In the genomic region with DNA sequence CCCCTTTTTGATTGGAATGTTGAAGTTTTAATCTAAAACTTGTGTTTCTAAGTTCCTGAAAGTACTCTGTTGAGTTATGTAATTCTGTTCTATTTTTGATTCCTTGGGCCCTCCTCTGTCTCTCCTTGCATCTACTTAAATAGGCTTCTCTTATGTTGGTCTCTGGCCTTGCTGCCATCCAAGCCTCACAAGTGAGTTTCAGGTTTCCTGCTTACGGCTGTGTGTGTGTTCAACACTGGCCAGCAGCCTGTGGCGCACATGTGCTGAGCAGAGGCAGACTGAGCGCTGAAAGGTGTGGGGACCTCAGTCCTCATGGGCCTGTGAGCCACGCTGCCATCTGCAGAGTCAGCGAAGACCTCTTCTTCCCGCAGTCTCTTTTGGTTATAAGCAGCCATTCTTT, we compare ENCODE assay signal across 22 mouse cellular contexts. TPM values are rescaled to one million over a fixed set of nuclear protein-coding genes. Genes with fewer than 3 reads are reported as not detected.
DNase-seq lines count a peak whose midpoint lies in the region; ATAC-seq and TF ChIP-seq lines count a peak whose summit lies in the region.
"Had no signal": no experiment of that assay in that cellular context is flagged by ENCODE, and none has a peak within 500 bp of the region (broad histone marks: within the 10 kb centered on the region; RNA-seq: fewer than 3 reads in every experiment).

No protein-coding gene starts in this region.

- no peaks in the 10 kb centered on the region for H3K4me1 ChIP-seq in hindbrain, embryonic 10.5 days (replicated peaks)
- H3K4me1 ChIP-seq in hindbrain, postnatal 0 days (ENCODE audit: insufficient read depth, low read length), result no peaks in the 10 kb centered on the region
- no peaks in the 10 kb centered on the region for H3K4me1 ChIP-seq in embryonic facial prominence, embryonic 11.5 days (ENCODE audit: control insufficient read depth, insufficient read depth, low read length)
- no peaks in the 10 kb centered on the region for H3K4me1 ChIP-seq in liver, postnatal 0 days (ENCODE audit: insufficient read depth)
- H3K4me1 ChIP-seq: forebrain, embryonic 10.5 days; hindbrain, embryonic 15.5 days; midbrain, embryonic 10.5 days had no signal

- peaks cover 19% of the 10 kb centered on the region for H3K36me3 ChIP-seq in hindbrain, embryonic 10.5 days
- no peaks in the 10 kb centered on the region for H3K36me3 ChIP-seq in hindbrain, postnatal 0 days (ENCODE audit: insufficient read depth, low read length)
- no peaks in the 10 kb centered on the region for H3K36me3 ChIP-seq in embryonic facial prominence, embryonic 11.5 days (replicated peaks; ENCODE audit: control insufficient read depth, insufficient read depth, low read depth, low read length)
- 0 out of 2 replicates have a peak, but pooled peaks cover 7% of the 10 kb centered on the region for H3K36me3 ChIP-seq in liver, postnatal 0 days (replicated peaks; ENCODE audit: insufficient read depth, low read length)

- H3K9ac ChIP-seq in hindbrain, postnatal 0 days (replicated peaks; ENCODE audit: low read length), result no peak overlapping the region
- no peak overlapping the region for H3K9ac ChIP-seq in embryonic facial prominence, embryonic 11.5 days (replicated peaks; ENCODE audit: low read length)
- no peak overlapping the region for H3K9ac ChIP-seq in liver, postnatal 0 days (replicated peaks)
- H3K9ac ChIP-seq: hindbrain, embryonic 15.5 days had no signal

- 0 out of 2 replicates have a peak, but pooled peaks cover 2% of the 10 kb centered on the region for H3K9me3 ChIP-seq in hindbrain, embryonic 10.5 days
- no peaks in the 10 kb centered on the region for H3K9me3 ChIP-seq in hindbrain, postnatal 0 days (ENCODE audit: low read length)
- H3K9me3 ChIP-seq in embryonic facial prominence, embryonic 11.5 days (replicated peaks; ENCODE audit: control insufficient read depth, low read length), result no peaks in the 10 kb centered on the region
- H3K9me3 ChIP-seq in liver, postnatal 0 days (ENCODE audit: low read length), result no peaks in the 10 kb centered on the region
- H3K9me3 ChIP-seq: forebrain, embryonic 10.5 days; G1E; hindbrain, embryonic 15.5 days had no signal

- no peak for TF ChIP-seq EP300 in liver, postnatal 0 days (IDR thresholded peaks at IDR 0.05; ENCODE audit: low read depth)

- H3K27ac ChIP-seq in hindbrain, embryonic 10.5 days, result no peak overlapping the region
- no peak overlapping the region for H3K27ac ChIP-seq in hindbrain, postnatal 0 days
- H3K27ac ChIP-seq in embryonic facial prominence, embryonic 11.5 days (replicated peaks; ENCODE audit: low read depth, low read length), result no peak overlapping the region
- H3K27ac ChIP-seq in liver, postnatal 0 days (ENCODE audit: low read depth), result no peak overlapping the region
- H3K27ac ChIP-seq: forebrain, embryonic 10.5 days; hindbrain, embryonic 15.5 days; midbrain, embryonic 10.5 days had no signal

- no peak for ATAC-seq in hindbrain, postnatal 0 days
- ATAC-seq in embryonic facial prominence, embryonic 11.5 days (replicated peaks; ENCODE audit: insufficient number of reproducible peaks, low FRiP score, low TSS enrichment, low read depth), result no peak
- ATAC-seq in liver, postnatal 0 days, result no peak
- ATAC-seq: CD4-positive, CD25-positive, alpha-beta regulatory T cell, adult 4 months; intestine, postnatal 0 days had no signal

- H3K27me3 ChIP-seq in hindbrain, embryonic 10.5 days (ENCODE audit: insufficient read depth, poor library complexity, severe bottlenecking), result no peaks in the 10 kb centered on the region
- H3K27me3 ChIP-seq in hindbrain, postnatal 0 days (ENCODE audit: insufficient read depth, low read length), result no peaks in the 10 kb centered on the region
- H3K27me3 ChIP-seq in embryonic facial prominence, embryonic 11.5 days (ENCODE audit: control insufficient read depth, insufficient read depth, low read length), result no peaks in the 10 kb centered on the region
- no peaks in the 10 kb centered on the region for H3K27me3 ChIP-seq in liver, postnatal 0 days (ENCODE audit: insufficient read depth, low read length)
- H3K27me3 ChIP-seq: hindbrain, embryonic 15.5 days had no signal

- 81% methylated on average over 6 of the region's 6 CpGs for WGBS in hindbrain, embryonic 10.5 days
- 92% methylated on average over 6 of the region's 6 CpGs for WGBS in hindbrain, postnatal 0 days
- WGBS in embryonic facial prominence, embryonic 11.5 days, result 75% methylated on average over 6 of the region's 6 CpGs
- WGBS in liver, postnatal 0 days (ENCODE audit: insufficient replicate concordance), result 85% methylated on average over 6 of the region's 6 CpGs

- no peak overlapping the region for H3K4me2 ChIP-seq in hindbrain, postnatal 0 days (ENCODE audit: low read depth, low read length)
- no peak overlapping the region for H3K4me2 ChIP-seq in embryonic facial prominence, embryonic 11.5 days (ENCODE audit: low read depth, low read length)
- no peak overlapping the region for H3K4me2 ChIP-seq in liver, postnatal 0 days (ENCODE audit: low read depth, low read length)
- H3K4me2 ChIP-seq: hindbrain, embryonic 15.5 days had no signal

- DNase-seq in hindbrain, embryonic 10.5 days (ENCODE audit: low spot score), result peak; percentile 11
- no peak for DNase-seq in hindbrain, postnatal 0 days (ENCODE audit: low spot score)
- DNase-seq in embryonic facial prominence, embryonic 11.5 days (ENCODE audit: low spot score), result peak; percentile 19
- DNase-seq in forelimb bud, embryonic 11.5 days (ENCODE audit: low read depth, low spot score), result peak; percentile 8
- peak; percentile 93 for DNase-seq in skeletal muscle tissue, adult 2 months (ENCODE audit: low read depth, low spot score)
- DNase-seq in neural tube, embryonic 10.5 days (ENCODE audit: extremely low spot score, low spot score), result no peak
- DNase-seq in liver, postnatal 0 days, result no peak
- DNase-seq: cerebellum, adult 11 months; kidney, postnatal 10 days; liver; lung, adult 2 months; lung, postnatal 36 days; right cerebral cortex, postnatal 14 days had no signal

- H3K4me3 ChIP-seq in hindbrain, embryonic 10.5 days, result no peak overlapping the region
- no peak overlapping the region for H3K4me3 ChIP-seq in hindbrain, postnatal 0 days (ENCODE audit: low read length)
- H3K4me3 ChIP-seq in embryonic facial prominence, embryonic 11.5 days (ENCODE audit: low read depth, low read length), result no peak overlapping the region
- no peak overlapping the region for H3K4me3 ChIP-seq in liver, postnatal 0 days (ENCODE audit: low read depth, low read length)
- H3K4me3 ChIP-seq: forebrain, embryonic 10.5 days; hindbrain, embryonic 15.5 days; midbrain, embryonic 10.5 days had no signal

- TF ChIP-seq CTCF in hindbrain, postnatal 0 days (IDR thresholded peaks at IDR 0.05; ENCODE audit: low read depth), result no peak
- no peak for TF ChIP-seq CTCF in liver, postnatal 0 days (IDR thresholded peaks at IDR 0.05; ENCODE audit: low read depth)

RNA-seq across cellular contexts. Expression of a gene that starts 38.5 kb away (rescaled TPM):
- 17.8 and 20.1 TPM in 2 replicates for polyA plus RNA-seq in hindbrain, embryonic 10.5 days (2016; fragmentation: Nextera tagmentation; extraction: Ambion mirVana)
- 6.0 and 7.8 TPM in 2 replicates for total RNA-seq in hindbrain, postnatal 0 days (2014; rRNA removed)
- polyA plus RNA-seq in hindbrain, postnatal 0 days (2015; fragmentation: Nextera tagmentation; extraction: Ambion mirVana), result 9.7 and 12.0 TPM in 2 replicates
- 26.2 and 26.8 TPM in 2 replicates for polyA plus RNA-seq in embryonic facial prominence, embryonic 11.5 days (2014; fragmentation: Nextera tagmentation; extraction: Ambion mirVana)
- polyA plus RNA-seq in liver, postnatal 0 days (2015; fragmentation: Nextera tagmentation; extraction: Ambion mirVana), result 5.4 and 5.6 TPM in 2 replicates

RNA-seq across cellular contexts. Expression of a gene that starts 57.6 kb away (rescaled TPM):
- polyA plus RNA-seq in hindbrain, embryonic 10.5 days (2016; fragmentation: Nextera tagmentation; extraction: Ambion mirVana), result 0.17 and 0.39 TPM in 2 replicates
- 0.36 TPM in 1 of 2 replicates, not detected in the other for total RNA-seq in hindbrain, postnatal 0 days (2014; rRNA removed)
- 0.04 TPM in 1 of 2 replicates, not detected in the other for polyA plus RNA-seq in hindbrain, postnatal 0 days (2015; fragmentation: Nextera tagmentation; extraction: Ambion mirVana)
- 0.31 and 0.43 TPM in 2 replicates for polyA plus RNA-seq in embryonic facial prominence, embryonic 11.5 days (2014; fragmentation: Nextera tagmentation; extraction: Ambion mirVana)
- polyA plus RNA-seq in liver, postnatal 0 days (2015; fragmentation: Nextera tagmentation; extraction: Ambion mirVana), result not detected in 2 replicates
- total RNA-seq: layer of hippocampus, adult 8-10 months; left cerebral cortex, adult 18-20 months had no signal
- polyA plus RNA-seq: CD4-positive, CD25-positive, alpha-beta regulatory T cell, adult 4 months; G1E; hindbrain, embryonic 15.5 days; neural tube, embryonic 14.5 days had no signal

Comparison
In these comparisons a context has a peak if more than half of its experiments do, and no peak if none do; other contexts are left out.
1. DNase-seq: peak in hindbrain, embryonic 10.5 days (single experiment), embryonic facial prominence, embryonic 11.5 days (single experiment), forelimb bud, embryonic 11.5 days (single experiment) and skeletal muscle tissue, adult 2 months (single experiment); none in hindbrain, postnatal 0 days (single experiment), neural tube, embryonic 10.5 days (single experiment) and liver, postnatal 0 days (single experiment).